Mouse (Mus musculus): ENCODE data around the gene 4933434E20Rik. TPM values are rescaled to one million over a fixed set of nuclear protein-coding genes. Genes with fewer than 3 reads are reported as not detected.

Gene 4933434E20Rik
- 152 and 161 TPM in 2 replicates for total RNA-seq (2012; rRNA removed)
- polyA plus RNA-seq (2012; ENCODE audit: insufficient read depth in 1 of 2, insufficient read length in 2 of 2, low read depth in 1 of 2, low replicate concordance in 2 of 2, missing spikeins in 1 of 2), result 100 to 1,000 TPM; 184 to 227 TPM

DNA sequence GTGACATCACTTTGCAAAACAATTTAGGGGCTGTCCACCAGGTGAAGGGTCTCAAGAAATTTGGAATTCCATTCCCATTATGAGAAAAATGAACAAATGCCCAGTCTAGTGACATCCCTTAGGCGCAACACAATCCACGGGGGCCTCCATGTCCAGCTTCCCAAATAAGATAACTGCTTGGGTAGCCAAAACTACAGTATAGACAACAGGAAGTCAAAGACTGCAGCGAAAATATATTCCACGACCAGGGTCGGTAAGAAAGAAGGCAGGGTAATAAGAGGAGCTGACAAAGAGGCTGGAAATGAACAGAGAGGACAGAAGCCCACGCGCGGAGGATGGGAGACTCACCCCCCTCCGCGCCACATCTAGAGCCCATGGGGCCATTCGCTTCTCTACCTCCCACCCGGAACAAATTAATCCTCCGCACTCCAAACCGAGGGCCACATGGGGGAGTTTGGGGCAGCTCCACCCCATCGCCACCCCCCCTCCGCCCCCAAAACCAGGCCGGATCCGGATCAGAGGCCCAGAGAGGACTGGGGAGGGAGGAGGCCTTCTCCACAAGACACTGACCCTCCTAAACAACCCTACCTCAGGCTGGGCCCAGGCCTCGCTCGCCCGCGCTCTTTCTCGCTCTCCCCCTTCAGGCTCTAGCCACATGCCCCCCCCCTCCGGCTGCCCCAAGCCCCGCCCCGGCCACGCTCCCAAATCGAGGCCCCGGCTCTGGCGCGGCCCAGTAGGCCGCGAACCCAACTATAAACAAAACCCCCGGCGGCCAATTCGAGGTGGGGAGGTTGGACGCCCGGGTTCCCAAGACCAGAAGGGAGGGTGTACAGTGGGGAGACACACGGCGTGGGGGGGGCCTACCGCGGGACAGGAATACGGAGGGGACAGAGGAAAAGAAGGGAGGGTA, at the start of gene 4933434E20Rik:
Gene 4933434E20Rik, plus strand, starts transcription at position 196 of the 910 bp plus-strand sequence.
- peak within 1 kb of the TSS; percentile 98 for H3K9ac ChIP-seq (ENCODE audit: control insufficient read depth, low read depth, low read length, poor library complexity, severe bottlenecking)
- peaks cover 64% of the 10 kb centered on the region for H3K79me2 ChIP-seq (ENCODE audit: control insufficient read depth, insufficient read depth, low read length, poor library complexity)
- TF ChIP-seq UBTF (IDR thresholded peaks at IDR 0.05; ENCODE audit: borderline replicate concordance, insufficient read depth, low read depth, low read length) (peak; percentile 100), ZC3H11A (IDR thresholded peaks at IDR 0.05; ENCODE audit: low read depth, low read length) (no peak), MXI1 (IDR thresholded peaks at IDR 0.05; ENCODE audit: low read depth, low read length) (peak; percentile 80), NELFE (IDR thresholded peaks at IDR 0.05; ENCODE audit: low read depth, low read length) (no peak), POLR2AphosphoS5 (IDR thresholded peaks at IDR 0.05; ENCODE audit: borderline replicate concordance, low read depth, low read length) (no peak), CHD1 (IDR thresholded peaks at IDR 0.05; ENCODE audit: low read depth, low read length) (peak; percentile 85; the same call in 1 of the 2 replicates), MYC (IDR thresholded peaks at IDR 0.05; ENCODE audit: low read depth, low read length) (peak; percentile 72), HCFC1 (IDR thresholded peaks at IDR 0.05; ENCODE audit: low read depth, low read length) (peak; percentile 75), MAZ (IDR thresholded peaks at IDR 0.05; ENCODE audit: low read depth, low read length) (peak; percentile 84), POLR2A (IDR thresholded peaks at IDR 0.05; ENCODE audit: control insufficient read depth in 1 of 2, insufficient read depth in 1 of 2, low read depth in 1 of 2, low read length in 2 of 2, poor library complexity in 1 of 2) (peak; percentile 40 to 69; a peak in 3 of 4 replicates), GATA1 (IDR thresholded peaks at IDR 0.05; ENCODE audit: low read depth, low read length) (no peak), EP300 (IDR thresholded peaks at IDR 0.05; ENCODE audit: low read depth in 1 of 2, low read length in 2 of 2) (0 out of 4 replicates have a peak, but pooled peaks of 1 of the 2 experiments have one; percentile 14), TCF12 (IDR thresholded peaks at IDR 0.05; ENCODE audit: low read depth, low read length) (no peak), SIN3A (IDR thresholded peaks at IDR 0.05; ENCODE audit: low read length) (peak; percentile 51), MAX (IDR thresholded peaks at IDR 0.05; ENCODE audit: low read length) (0 out of 2 replicates have a peak, but pooled peaks have one; percentile 66), USF2 (IDR thresholded peaks at IDR 0.05; ENCODE audit: borderline replicate concordance in 1 of 2, insufficient read depth in 1 of 2, low read depth in 1 of 2, low read length in 2 of 2) (no peak), ELF1 (IDR thresholded peaks at IDR 0.05; ENCODE audit: low read depth, low read length) (peak; percentile 54; the same call in 1 of the 2 replicates), BHLHE40 (IDR thresholded peaks at IDR 0.05; ENCODE audit: borderline replicate concordance, low read depth, low read length) (0 out of 2 replicates have a peak, but pooled peaks have one; percentile 24), RCOR1 (IDR thresholded peaks at IDR 0.05; ENCODE audit: low read depth, low read length) (0 out of 2 replicates have a peak, but pooled peaks have one; percentile 17), TBP (IDR thresholded peaks at IDR 0.05; ENCODE audit: low read depth, low read length) (peak; percentile 24; the same call in 1 of the 2 replicates), POLR2AphosphoS2 (IDR thresholded peaks at IDR 0.05; ENCODE audit: low read length) (peak; percentile 19; the same call in 1 of the 2 replicates), NRF1 (IDR thresholded peaks at IDR 0.05; ENCODE audit: insufficient read depth, low read depth, low read length, poor library complexity, severe bottlenecking) (no peak)
- peak within 1 kb of the TSS; percentile 94 to 96 for H3K4me3 ChIP-seq (ENCODE audit: control insufficient read depth in 1 of 2, insufficient read depth in 1 of 2, low read depth in 2 of 2, low read length in 2 of 2)
- no peaks in the 10 kb centered on the region for H3K27me3 ChIP-seq (ENCODE audit: control insufficient read depth in 1 of 2, insufficient read depth in 2 of 2, low read length in 2 of 2)
- H3K9me3 ChIP-seq (replicated peaks; ENCODE audit: insufficient read depth, low read length), result no peaks in the 10 kb centered on the region
- peaks cover 11 to 14% of the 10 kb centered on the region in 2 experiments for H3K4me1 ChIP-seq (ENCODE audit: control insufficient read depth in 1 of 2, insufficient read depth in 2 of 2, low read length in 2 of 2)
- peak within 1 kb of the TSS; percentile 88 for H3K27ac ChIP-seq (ENCODE audit: control insufficient read depth, low read depth, low read length)
- peaks cover 35 to 50% of the 10 kb centered on the region in 2 experiments for H3K36me3 ChIP-seq (ENCODE audit: control insufficient read depth in 1 of 2, insufficient read depth in 2 of 2, low read length in 2 of 2)
- DNase-seq (ENCODE audit: low read depth, low spot score), result peak; percentile 87

Data from MEL (cell line).